Mouse (Mus musculus): ENCODE data around the gene Gm20517.

Gene Gm20517

DNA sequence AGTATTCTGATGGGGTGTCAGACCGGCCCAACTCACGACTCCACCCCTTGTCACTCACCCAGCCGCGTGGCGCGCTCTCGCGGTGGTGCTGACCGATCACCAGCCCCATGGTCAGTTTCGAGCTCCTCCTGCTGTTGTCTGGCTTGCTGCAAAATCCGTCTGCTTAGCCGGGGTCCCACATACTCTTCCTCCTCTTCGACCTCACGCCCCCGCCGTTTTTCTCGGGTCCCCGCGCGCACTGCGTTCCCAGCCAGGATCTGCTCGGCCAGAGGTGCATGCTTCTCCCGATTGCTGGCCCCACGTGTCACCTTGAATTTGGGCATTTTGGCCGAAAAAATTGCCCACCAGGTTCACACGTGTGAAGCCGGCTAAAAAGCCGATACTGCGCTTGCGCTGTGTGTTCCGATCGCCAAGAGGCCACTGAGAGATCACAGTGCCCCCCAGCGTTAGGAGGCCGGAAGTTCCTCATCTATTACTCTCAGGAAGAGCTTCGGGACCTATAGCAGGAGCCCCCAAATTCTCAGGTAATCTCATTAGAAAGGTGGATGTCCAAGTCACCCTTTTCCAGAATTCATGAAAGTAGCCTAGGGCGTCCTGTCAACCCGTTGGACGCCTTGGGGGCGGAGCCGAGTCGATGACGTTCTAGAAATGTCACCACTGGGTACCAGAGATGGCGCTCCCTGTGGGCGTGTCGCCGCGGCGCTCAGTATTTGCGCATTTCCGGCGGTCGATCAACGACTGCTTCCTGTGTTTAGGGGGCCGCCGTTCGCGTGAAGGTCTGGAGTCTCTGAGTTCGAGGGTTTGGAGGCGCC, at the start of gene Gm20517, which contains the start of the genes Bysl and Med20:
Gene Gm20517 (plus strand): TSS at position 741 of the 812 bp plus-strand sequence.
Gene Bysl (minus strand): TSS at position 644 of the 812 bp plus-strand sequence.
Gene Med20 (plus strand): TSS at position 734 of the 812 bp plus-strand sequence.
- peak; percentile 88 for DNase-seq (ENCODE audit: extremely low read depth, low read depth)

DNA sequence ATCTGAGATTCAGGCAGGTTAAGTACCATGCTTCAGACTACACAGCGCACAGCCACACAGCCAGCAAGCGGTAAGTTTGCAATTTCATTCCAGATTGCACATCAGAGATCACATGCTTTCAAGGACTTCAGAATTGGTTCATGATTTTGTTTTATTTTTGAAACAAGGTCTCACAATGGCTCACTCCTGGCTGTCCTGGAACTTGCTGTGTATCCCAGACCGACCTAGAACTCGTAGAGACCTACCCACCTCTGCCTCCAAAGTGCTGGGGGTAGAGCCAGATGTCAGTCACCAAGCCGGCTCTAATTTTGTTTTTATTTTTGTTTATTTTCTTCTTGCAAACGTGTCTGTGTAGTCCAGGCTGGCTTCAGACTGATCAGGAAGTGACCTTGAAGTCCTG, 48.5 kb upstream of the Gm20517 start:
- no peak for DNase-seq (ENCODE audit: extremely low read depth, low read depth)

DNA sequence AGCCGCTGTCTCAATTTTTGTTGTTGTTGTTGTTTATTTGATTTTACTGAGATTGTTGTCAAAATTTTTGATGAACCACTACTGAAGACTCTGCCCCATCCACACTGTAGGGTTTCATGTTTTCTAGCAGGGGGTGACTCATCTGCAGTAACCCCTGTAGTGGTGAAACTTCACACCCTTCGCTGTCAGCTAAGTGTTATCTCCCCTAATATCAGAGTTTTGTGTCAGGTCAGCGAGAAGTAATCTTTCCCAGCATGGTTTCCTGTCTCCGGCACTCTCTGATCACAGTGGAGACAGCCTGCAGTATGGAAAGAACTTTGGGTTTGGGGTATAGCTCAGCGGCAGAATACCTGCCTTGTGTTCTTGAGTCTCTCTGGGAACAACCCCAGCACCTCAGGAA, 46.8 kb upstream of the Gm20517 start:
- no peak for DNase-seq (ENCODE audit: extremely low read depth, low read depth)

DNA sequence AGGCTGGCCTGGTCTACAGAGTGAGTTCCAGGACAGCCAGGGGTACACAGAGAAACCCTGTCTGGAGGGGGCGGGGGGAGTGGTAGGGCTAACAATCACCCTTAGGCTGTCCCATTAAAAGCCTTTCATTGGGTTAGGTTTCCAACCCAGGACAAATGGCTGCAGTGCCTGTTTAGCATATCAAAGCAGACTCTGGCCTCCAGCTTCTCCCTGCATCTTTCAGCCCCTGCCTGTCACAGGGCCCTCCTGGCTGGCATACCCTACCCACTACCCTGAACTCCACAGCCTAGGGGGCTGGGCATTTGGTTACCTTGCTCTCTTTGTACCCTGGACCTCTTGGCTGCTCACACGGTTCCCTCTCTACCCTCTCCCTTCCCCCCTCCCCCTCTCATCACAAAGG, 45.3 kb upstream of the Gm20517 start:
- DNase-seq (ENCODE audit: extremely low read depth, low read depth): no peak

DNA sequence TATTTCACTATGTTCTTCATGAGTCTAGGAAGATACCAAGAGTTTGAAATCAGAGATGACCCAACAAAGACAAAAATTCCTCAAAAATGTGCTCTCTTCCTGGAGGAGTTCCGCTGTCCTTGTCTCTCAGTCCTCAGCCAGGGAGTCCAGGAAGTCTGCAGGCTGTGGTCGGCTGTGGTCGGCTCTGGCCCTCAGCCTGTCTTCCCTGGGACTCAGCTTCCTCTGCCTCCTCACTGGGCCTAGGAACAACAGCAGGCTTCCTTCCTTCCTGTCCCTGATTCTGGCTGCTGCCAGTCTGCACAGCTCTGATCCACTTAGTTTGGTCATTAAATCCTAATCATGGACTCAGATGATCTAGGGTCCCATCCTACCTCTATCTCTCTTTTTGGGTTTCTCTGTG, 44.1 kb upstream of the Gm20517 start:
- DNase-seq (ENCODE audit: extremely low read depth, low read depth): no peak

DNA sequence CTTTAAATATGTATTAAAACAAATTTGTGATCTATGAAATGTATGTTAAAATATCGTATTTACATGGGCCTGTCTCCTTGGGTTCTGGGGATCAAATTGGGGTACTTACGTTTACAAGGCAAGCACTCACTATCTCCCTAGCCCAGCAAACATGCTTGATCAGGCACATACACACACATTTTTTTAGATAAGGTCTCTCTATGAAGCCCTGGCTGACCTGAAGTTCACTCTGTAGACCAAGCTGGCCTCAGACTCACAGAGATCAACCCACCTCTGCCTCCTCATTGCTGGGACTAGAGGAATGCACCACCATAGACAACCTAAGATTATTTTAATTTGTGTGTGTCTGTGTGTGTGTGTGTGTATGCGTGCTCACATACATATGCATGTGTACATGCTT, 43.0 kb upstream of the Gm20517 start:
- DNase-seq (ENCODE audit: extremely low read depth, low read depth): no peak

DNA sequence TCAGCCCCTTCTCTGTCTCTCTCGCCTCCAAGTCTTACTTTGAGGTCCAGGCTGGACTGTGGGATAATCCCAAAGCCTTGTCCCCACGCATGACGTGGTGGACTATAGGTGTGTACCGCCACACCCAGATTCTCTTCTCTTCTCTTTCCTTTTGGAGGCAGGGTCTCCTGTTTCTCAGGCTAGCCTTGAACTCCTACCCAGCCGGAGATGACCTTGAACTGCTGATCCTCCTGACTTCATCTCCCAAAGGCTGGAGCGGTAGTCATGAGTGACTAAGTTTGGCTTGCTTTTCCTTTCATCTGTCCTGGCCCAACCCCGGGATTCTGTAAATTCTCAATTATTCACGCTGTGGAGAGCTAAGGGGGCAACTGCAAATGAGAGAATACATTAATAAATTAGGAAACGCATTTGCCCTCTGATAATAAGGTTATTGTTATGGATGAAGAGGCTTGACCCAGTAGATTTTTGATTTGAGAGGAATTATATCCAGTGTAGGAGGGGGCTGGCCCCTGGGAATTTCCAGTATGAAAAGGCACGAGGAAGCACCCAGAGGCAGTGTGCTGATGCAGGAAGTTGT, 42.4 kb upstream of the Gm20517 start:
- DNase-seq (ENCODE audit: extremely low read depth, low read depth): no peak

DNA sequence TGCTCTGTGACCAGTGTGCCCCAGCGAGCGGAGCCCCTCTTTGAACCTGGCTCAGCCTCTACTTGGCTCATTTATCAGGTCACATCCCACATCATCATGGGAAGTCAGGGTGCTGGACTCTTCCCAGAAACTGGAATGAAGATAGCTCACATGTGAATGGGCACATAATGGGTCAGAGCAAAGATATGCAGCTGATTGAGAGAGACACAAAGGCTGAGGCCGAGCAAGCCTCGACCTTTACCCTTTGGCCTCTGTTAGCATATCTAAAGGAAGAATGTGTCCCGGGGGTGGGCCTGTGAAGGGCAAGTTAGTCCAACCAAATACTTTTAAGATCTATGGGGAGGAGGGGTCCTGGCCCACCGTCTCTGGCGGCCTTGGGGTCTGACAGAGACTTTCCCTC, 39.8 kb upstream of the Gm20517 start:
- no peak for DNase-seq (ENCODE audit: extremely low read depth, low read depth)

DNA sequence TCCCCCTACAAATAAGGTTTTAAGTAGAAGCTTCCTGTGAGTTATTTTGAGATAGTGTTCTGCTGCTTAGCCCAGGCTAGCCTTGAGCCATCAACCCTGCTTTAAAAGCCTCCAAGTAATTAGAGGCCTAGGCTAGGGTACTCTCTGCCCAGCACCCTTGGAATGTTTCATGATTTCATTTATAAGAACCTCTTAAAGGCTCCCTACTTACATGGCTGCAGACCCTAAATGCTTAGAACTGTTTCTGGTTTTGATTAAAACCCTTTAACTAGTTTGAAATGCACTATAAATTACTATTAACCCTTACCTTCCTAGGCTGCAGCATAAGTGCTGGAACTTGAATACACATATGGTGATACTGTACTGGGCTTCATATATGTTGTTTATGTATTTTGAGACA, 39.0 kb upstream of the Gm20517 start:
- DNase-seq (ENCODE audit: extremely low read depth, low read depth): no peak

DNA sequence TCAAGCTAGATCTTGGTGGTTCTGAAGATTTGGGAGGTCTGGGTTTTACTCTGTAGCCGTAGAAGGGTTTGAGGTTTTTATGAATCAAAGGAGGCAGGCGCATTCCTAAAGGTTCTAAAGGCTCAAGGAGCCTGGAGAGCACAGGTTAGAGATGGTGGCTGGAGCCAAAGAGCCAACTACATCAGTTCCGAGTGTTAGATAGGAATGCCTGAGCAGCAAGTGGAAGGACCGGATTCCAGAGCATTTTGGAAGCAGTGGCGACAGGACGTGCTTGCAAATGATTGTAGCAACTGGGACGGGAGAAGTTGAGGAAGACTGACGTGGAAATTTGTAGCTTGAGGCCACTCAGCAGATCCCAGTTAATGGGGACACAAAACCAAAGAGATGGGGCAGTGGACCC, 37.4 kb upstream of the Gm20517 start:
- DNase-seq (ENCODE audit: extremely low read depth, low read depth): no peak

DNA sequence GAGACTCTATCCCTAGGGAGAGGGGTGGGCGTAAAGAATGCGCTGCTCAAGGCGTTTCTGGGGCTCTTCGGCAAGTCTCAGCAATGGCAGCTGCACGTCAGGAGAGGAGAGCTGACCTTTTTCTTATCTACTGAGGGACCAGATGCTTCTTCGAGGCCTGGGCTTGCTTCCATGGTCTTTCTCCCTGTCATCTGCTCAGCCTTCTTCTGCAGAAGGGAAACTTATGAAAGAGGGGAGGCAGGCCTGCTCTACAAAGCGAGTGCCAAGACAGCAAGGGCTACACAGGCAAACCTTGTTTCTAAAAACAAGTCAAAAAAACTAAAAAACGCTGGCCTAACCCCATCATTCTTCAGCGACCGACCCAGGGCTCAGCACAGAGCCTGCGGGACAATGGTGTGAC, 36.6 kb upstream of the Gm20517 start:
- no peak for DNase-seq (ENCODE audit: extremely low read depth, low read depth)

DNA sequence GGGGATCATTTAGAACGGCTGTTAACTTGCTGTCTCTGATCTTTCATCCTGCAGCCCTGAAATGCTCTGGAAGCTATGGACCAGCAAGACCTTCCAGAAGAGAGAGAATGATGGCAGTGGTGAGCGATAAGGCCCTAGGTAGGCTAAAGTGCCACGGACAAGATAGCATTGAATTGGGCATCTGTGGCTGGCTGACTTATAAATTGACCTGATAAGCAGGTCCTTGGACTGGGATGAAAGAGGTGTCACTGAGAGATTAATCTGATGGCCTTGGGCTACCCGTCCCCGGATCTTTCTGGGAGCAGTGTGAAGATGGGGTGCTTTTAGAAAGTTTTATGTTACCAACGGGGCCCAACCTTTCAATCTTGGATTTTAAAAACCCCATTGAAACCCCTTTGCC, 32.7 kb upstream of the Gm20517 start:
- no peak for DNase-seq (ENCODE audit: extremely low read depth, low read depth)

DNA sequence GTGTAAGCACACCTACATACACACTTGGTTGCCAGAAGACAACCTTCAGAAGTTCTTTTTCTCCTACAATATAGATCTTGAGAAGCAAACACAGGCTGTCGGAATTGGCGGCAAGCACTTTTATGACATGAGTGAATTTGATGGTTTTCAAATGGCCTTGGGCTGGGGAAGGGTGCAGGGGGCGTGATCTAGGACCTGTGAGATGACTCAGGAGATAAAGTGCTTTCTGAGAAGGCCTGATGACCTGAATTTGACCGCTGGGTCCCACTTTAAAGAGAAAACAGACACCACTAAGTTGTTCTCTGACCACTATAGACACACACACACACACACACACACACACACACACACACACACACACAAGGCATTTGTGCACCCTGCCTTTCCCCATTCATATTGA, 30.4 kb upstream of the Gm20517 start:
- DNase-seq (ENCODE audit: extremely low read depth, low read depth): no peak

DNA sequence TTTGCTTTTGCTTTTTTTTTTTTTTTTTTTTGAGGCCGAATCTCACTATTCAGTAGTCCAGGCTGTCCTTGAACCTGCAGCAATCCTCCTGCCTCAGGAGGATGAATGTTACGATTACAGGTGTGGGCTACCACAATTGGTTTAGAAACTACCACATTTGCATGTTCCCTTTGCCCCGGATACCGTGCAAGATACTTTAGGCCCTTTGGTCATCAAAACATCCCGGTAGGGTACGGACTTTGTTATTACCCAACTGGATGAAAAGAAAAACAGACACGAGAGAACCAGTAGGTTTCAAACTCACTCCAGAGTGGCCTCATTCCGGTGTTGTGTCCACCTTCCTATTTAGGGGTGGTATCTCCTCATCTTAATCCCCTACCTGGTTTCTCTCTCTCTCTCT, 22.9 kb upstream of the Gm20517 start:
- no peak for DNase-seq (ENCODE audit: extremely low read depth, low read depth)

DNA sequence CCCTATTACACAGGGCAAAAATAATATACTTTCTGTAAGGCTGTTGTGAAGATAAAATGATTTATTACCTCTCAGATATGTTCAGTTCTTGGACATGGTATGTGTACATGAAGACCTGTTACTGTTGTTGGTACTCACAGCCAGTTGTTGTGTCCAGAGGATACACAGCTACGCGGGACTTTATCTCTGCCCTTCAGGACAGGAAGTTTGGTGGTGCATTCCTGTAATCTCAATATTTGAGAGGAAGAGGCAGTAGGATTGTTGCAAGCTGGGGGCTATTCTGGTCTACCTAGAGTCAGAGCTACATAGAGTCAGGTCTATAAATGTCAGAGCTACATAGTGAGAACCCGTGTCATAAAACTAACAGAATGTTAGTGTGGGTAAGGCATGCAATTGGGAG, 20.3 kb upstream of the Gm20517 start:
- DNase-seq (ENCODE audit: extremely low read depth, low read depth): no peak

DNA sequence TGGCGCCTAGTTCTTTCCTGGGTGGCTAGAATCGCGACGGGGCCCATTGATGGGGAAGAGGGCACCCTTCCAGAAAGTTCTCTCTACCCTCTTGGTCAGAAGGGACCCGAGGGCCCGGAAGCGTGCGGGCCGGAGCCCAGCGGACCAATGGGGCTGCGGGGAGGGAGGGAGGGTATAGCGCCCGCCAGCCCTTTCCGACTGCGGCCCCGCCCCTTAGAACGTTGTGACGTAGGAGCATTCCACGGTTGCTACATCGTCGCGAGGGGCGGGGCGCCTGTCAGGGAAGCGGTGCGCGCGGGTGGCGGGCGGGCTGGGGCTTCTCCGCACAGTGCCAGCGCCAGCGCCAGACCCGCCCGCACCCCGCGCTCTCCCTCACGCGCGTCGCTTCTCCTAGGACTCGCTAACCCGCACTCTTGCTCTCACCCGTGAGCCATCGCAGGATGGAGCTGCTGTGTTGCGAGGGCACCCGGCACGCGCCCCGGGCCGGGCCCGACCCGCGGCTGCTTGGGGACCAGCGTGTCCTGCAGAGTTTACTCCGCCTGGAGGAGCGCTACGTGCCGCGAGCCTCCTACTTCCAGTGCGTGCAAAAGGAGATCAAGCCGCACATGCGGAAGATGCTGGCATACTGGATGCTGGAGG, 18.1 kb upstream of the Gm20517 start:
- peak; percentile 69 for DNase-seq (ENCODE audit: extremely low read depth, low read depth)

DNA sequence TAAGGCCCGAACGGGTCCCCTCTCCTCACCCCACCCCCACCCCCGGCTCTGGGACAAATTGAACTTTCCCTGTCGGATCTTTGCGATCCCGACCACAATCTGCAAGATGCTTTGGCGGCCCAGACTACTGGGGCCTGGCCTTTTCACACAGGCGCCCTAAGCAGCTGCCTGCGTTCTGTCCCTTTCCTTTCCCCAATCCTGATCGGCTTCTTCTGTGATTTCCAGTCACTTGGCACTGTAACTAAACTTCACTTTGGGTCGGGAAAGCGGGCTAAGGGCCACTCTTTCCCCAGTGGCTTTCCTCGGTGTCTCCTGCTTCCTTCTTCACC, 17.6 kb upstream of the Gm20517 start:
- DNase-seq (ENCODE audit: extremely low read depth, low read depth): no peak

DNA sequence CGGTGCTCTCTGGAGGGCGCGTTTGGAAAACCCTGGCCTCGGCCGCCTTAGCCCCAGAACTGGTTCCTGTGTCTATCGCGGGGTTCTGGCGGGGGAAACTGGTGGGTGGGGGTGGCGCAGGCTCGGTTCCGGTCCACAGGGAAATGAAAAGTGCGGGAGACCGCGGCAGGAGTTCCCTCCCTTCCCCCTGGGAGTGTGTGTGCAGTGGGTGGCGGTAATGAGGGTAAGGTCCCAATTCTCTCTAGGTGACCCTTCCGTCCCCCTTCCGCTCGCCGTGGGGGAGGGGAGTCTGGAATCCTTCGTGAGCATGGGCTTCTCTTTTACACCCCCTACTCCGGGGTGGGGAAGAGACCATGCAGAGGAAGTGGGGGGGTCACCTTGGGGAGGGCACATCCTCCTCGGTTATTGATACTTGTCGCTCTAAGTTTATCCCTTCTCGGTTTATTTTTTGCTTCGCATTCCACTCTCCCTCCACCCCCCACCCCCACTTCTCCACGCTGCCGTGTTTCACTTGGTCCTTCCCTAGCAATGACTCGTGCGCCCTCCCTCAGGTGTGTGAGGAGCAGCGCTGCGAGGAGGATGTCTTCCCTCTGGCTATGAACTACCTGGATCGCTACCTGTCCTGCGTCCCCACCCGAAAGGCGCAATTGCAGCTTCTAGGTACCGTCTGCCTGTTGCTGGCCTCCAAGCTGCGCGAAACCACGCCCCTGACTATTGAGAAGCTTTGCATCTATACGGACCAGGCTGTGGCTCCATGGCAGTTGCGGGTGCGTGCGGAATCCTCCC, 17.0 kb upstream of the Gm20517 start:
- no peak for DNase-seq (ENCODE audit: extremely low read depth, low read depth)

DNA sequence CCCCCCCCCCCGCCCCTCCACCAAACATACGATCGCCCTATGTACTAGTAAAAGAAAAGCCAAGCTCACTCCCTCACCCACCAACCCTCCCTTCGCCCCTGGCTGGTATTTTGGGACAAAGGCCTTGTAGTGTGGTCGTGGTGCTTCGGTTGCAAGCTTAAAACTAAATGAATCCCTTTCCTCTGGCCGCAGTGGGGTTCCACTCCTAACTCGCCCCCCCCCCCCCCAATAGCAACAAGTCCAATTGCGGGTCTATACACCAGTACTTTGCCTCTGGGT, 16.5 kb upstream of the Gm20517 start:
- DNase-seq (ENCODE audit: extremely low read depth, low read depth): no peak

DNA sequence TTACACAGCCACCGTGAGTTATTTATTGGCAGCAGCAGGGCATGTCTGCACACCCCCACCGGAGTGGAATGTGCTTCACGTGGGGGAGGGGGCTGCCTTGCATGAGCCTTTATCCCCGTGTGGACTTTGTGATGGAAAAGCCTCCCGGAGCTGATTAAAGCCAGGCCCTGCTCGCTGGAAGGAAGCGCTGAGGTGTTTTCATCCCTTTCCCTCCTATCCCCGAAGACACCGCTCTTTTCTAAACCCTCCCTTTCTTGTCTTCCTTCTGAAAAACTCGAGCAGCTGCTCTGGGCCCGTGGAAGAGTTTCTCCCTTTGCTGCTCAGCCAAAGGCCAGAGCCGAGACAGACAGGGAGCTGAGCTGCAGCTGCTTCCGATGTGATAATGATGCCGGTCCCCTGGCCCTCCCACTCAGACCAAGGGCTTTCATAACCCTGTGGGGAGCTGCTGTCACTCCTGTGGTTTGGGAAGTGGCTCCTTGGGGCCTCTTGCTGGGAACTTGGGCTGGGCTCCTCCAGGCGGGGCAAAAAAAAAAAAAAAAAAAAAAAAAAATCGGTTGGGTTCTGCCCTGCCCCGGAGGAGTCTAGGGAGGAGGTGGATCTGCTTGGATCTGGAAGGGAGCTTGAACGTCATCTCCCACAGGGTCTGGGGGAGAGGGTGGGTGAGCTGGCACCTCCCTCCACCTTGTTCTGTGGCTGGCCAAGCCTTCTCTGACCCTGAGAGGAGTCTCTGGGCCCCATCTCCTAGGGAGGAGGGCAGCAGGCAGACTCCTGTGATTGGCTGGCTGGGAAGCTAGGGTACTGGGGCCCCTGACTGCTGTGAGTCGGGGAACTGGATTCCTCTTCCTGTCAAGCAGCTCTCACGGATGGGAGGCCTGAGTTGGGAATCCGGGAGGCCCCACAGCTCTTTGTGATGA, 15.9 kb upstream of the Gm20517 start:
- peak; percentile 97 for DNase-seq (ENCODE audit: extremely low read depth, low read depth)

DNA sequence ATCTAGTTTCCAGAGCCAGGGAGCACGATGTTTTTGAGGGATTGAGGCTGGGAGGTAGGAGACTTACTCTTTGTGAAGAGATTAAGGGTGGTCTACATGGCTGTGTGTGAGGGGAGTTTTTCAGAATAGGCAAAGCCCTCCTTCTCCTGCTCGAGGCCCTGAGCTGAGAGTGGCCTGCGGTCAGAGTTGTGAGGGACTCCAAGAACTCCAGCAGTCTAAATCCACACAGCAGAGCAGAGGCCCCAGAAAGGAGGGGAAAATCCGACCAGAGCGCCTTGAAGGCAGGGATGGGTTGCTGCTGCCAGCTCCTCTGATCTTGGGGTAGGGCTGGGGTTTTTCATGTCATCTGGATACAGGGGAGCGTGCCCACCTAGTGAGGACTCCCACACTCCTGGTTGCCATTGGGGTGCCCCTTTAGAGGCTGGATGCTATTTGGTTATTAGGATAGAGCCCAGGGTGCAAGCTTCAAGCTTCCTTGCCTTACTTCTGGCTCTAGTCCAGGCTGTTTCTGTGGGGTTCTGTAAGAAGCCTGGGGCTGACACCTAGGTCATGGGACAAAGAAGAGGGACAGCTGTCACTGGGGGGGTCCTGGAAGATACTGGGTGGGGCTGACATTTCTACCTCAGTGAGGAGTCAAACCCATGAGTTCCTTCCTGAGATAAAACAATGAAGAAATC, 15.1 kb upstream of the Gm20517 start:
- DNase-seq (ENCODE audit: extremely low read depth, low read depth): no peak

All from MEL-GATA-1-ER (cell line).